Mouse (Mus musculus) heart, adult 2 months (tissue): ENCODE data around the gene Dnal1.

Source experiments
- CTCF ChIP-seq: fragments of 200-600 bp; IDR thresholded peaks from 2 replicates; pipeline ENCODE4 v1.8.1; 2022; ENCODE audit warnings: antibody characterized with exemption, mild to moderate bottlenecking, moderate library complexity
- EP300 ChIP-seq: fragments of 200-500 bp; IDR thresholded peaks from 2 replicates; pipeline ENCODE4 v1.6.1; 2011; ENCODE audit warnings: low read depth, low read length, control low read depth; ENCODE audit not compliant: insufficient read depth
- POLR2A ChIP-seq: fragments of 200-500 bp; IDR thresholded peaks from 2 replicates; pipeline ENCODE4 v1.6.1; 2011; ENCODE audit warnings: mild to moderate bottlenecking, low read depth, low read length, control low read depth; ENCODE audit not compliant: insufficient read depth

DNA sequence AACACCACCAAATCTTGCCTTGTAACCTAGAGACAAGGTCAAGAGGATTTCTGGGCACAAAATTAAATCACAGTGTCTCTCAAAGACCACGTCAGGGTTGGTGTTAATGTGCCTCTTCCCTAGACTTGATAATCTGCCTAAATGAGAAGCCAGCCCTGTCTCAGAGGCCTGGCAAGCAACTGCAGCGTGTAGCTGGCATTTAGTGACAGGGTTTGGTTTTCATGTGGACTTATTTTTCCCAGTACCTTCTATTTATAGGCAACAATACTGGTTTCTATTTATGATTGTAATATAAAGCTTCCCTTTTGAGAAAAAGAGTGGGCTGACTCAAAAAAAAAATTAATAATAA lies 41.3 kb downstream of the Dnal1 start:
- no peak for TF ChIP-seq CTCF
- no peak for TF ChIP-seq POLR2A
- TF ChIP-seq EP300: no peak
